Mouse (Mus musculus): ENCODE measurements at regions not wholly inside any gene's neighbourhood (a gene's known extent, or its start where the extent isn't known, plus 50 kb on each side); places are given as distances from the start of the nearest gene placed in this dataset.
A peak's percentile ranks its signal among the peaks of the same experiment; 100 is the strongest.
"Not testable (repeated sequence)": the region's sequence is repeated elsewhere in the genome, so short reads cannot be mapped to it uniquely, and the experiment has no call there.

DNA sequence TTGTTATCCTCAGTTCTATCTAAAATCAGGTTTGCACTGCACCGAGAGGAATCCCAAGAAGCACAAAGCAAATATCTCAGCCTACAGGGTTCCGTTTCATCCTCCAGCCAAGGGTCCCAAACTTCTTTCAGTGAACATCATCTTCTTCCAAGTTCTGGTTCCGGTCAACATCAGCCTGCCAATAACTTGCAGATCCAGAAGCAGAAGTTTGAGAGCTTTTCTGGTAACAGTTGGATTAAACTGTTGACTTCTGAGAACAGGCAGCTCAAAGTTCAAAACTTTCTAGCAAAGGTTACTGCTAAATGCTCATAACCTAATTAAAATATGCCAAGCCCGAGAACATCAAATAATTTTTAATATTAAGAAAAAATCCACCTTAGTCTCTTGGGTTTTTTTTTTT is 237.0 kb upstream of the Gm37988 start:
- intact Hi-C loops (cut with DNase I), result no loop called here

DNA sequence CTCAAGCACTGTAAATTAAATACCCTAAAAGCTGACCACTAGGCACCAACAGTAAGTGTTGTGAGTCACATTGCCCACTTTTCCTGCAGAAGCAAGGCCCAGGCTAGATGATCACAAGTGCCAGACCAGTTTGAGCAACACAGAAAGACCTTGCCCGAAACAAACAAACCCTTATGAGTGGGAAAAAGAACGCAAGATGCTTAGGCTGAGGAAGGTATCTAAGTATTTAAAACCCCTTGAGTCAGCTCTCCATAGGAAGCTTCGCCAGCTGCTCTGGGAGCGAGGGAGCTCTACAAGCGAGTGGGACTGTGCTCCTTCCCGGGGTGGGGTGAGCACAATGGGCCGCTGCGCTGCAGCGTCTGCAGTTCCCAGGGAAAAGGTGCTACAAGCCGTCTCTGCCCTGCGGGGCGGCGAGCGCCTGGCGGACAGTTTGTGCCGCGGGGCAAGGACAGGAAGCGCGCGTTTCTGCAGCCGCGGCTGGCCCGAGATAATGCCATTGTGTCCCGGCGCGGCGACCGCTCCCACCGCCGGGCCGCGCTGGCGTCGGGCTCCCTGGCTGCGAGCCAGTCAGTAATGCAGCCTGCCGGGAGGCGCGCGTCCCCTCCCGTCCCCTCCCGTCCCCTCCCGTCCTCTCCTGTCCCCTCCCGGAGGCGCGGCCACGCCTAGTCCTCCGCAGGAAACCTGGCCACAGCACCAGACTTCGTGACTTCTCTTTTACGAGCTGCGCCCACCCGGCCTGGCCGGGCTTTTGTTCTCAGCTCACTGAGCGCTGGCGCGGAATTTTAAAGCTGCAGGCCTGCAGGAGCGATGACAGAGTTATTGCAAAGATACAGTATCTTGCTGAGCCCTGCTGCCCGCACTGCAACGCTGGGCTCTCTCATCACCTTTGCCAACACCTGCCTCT is 236.1 kb upstream of the Gm37988 start:
- peak; percentile 52 to 72 for DNase-seq (ENCODE audit: low spot score in 2 of 2)
- intact Hi-C loops (cut with DNase I), result no loop called here

More for the DNA sequence above, 237.0 kb upstream of the Gm37988 start:
- DNase-seq (ENCODE audit: low spot score in 2 of 2), result no peak

DNA sequence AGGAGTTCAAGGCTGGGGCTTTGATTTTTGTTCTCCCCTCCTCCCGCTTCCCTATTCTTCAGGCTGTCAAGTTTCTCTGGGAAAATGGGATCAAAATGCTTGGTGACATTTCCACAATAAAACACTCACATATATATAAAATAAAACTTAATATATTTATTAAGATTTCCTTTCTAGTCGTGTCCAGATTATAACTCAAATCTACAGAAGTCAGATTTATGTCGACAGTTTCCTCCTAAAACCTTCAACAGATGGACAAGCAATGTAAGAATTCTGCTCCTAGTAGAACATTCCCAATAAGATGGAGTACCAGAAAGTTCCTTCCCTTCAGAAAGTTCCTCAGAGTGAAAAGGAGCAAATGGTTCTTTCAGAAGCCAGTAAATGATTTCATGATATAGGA is 235.4 kb upstream of the Gm37988 start:
- intact Hi-C loops (cut with DNase I), result no loop called here

DNA sequence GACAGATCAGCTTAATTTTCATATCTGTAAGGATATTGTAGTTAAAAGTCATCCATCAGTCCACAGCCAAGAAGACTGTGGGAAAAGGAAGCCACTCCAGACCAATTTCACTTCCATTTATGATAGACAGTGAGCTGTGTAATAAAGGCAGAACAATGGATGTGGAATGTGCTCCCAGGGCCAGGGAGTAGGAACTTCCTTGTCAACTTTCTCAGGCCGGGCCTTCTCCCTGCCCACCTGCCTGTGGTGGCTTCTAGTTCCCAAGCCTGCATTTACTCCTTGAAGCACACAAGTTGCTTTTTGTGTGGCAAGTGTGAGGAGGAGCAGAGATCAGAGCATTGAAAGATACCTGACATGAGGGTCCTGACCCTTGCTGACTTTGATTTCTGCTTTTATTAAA is 233.6 kb upstream of the Gm37988 start:
- intact Hi-C loops (cut with DNase I), result no loop called here
- DNase-seq (ENCODE audit: low spot score in 2 of 2), result no peak

More for the DNA sequence above, 235.4 kb upstream of the Gm37988 start:
- DNase-seq (ENCODE audit: low spot score in 2 of 2), result no peak

DNA sequence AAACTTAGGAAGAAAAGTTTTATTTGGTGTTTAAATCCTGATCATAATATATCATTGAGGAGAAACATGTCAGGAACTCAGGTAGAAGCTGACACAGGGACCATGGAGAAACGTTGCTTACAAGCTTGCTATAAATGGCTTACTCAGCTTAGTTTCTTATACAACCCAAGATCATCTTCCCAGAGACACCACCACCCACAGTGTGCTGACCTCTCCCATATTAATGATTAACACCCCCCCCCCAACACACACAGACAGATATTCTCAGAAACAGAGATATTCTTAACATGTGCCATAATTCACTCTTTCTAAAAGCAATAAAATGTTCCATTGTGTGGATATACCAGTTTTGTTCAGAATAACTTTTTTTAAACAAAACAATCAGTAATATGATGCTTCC is 230.7 kb upstream of the Gm37988 start:
- intact Hi-C loops (cut with DNase I), result no loop called here
- DNase-seq (ENCODE audit: low spot score in 2 of 2), result no peak

DNA sequence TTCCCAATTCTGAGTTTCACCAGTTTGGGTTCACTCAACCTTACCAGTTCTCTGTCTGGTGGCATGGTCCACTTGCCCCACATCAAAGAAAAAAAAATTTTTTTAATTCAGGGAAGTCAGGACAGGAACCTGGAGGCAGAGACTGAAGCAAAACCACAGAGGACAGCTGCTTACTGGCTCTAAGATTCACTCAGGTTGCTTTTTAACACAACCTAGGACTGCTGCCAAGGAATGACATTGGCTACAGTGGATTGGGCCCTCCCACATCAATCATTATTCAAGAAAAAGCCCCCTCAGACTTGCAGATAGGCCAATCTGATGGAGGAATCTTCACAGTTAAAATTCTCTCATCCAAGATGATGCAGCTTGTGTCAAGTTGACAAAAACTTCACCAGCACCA is 225.2 kb upstream of the Gm37988 start:
- intact Hi-C loops (cut with DNase I), result no loop called here

DNA sequence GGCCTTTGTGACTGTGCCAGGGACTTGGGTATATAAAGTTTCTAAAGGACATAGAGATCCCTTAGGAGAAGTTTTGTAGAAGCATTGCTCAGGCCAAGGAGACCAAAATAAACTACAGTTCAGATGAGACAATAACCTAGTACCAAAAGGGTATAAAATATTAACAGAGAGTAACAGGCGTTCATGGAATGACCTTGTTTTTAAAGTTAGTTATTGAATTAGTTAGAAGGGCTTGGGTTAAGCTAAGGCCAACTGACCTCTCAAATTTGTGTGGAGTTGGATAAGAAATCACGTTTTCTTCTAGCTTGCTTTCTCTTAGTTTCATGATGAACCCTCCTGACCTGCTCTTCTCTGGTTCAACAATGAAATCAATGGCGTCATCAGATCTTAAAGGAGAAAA is 209.8 kb upstream of the Gm37988 start:
- DNase-seq (ENCODE audit: low spot score in 2 of 2), result no peak
- intact Hi-C loops (cut with DNase I), result no loop called here

More for the DNA sequence above, 225.2 kb upstream of the Gm37988 start:
- no peak for DNase-seq (ENCODE audit: low spot score in 2 of 2)

DNA sequence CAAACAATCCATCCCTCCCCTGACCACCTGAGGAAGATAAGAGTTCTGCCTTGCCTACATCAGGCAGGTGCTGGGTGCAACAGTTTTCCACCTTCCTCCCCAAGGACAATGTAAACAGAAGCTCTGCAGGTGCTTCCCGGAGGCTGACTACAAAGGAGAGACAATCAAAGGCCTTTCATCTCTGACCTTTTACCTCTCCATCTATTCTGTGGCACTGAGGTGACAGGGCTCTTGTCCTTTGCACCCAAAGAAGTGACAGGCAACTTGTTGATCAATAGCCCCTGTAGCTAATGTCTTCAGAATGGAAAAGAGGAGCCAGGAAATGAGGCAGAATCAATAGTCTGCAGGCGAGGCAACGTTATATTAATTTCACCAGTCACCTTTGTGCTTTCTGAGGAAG is 209.3 kb upstream of the Gm37988 start:
- no peak for DNase-seq (ENCODE audit: low spot score in 2 of 2)
- intact Hi-C loops (cut with DNase I), result no loop called here

DNA sequence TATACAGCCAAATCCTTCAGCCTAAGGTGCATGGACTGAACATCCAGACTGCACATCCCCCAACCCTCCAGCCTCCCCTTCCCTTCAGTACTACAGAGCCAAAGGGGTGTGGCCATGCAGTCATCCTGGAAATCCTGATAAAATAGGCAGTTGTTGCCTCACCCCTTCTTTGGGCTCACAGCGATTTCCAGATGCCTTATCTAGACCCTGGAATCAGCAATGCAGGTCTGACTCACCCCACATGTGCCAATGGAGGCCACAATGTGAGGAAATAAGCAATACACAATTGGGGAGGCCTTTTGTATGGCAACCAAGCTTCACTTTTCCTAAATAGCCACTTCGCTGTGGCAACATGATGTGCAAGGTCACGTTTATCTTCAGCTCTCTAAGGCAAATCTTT is 205.3 kb upstream of the Gm37988 start:
- intact Hi-C loops (cut with DNase I), result no loop called here
- DNase-seq (ENCODE audit: low spot score in 2 of 2), result no peak

DNA sequence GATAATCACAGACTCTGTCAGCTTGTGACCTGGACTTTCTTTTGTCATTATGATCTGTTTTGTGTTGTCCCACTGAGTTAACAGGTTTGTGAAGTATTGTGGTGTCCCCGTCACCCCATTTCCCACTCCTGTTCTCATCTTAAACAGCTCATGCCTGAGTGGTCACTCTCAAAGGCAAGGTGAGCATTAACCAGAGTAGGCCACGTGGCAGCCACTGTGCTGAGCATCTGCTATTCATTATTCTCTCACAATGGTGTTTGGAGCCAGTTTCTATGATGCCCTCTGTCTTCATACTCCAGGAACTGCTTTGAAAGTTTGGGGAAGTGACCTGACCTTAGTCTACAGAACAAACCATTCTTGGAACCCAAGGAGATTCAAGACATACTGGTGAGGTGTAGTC is 198.9 kb upstream of the Gm37988 start:
- intact Hi-C loops (cut with DNase I), result no loop called here
- DNase-seq (ENCODE audit: low spot score in 2 of 2), result no peak

DNA sequence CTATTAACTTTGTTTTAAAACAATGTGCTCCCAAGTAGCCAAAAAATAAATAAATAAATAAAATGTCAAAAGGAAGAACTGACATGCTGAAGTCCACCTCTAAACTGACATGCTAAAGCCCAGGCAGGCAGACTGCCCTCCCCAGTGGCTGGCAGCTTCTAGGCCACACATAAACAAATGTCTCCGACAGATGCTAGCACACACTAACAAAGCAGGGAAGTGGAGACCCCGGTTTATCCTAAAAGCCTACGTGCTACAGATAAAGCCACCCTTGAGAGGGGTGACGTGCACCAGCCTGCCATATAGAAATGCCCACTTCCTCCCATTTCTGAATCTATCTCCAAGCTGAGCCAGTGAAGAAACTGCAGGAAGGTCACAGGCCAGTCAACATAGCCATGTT is 194.4 kb upstream of the Gm37988 start:
- no peak for DNase-seq (ENCODE audit: low spot score in 2 of 2)
- intact Hi-C loops (cut with DNase I), result no loop called here

DNA sequence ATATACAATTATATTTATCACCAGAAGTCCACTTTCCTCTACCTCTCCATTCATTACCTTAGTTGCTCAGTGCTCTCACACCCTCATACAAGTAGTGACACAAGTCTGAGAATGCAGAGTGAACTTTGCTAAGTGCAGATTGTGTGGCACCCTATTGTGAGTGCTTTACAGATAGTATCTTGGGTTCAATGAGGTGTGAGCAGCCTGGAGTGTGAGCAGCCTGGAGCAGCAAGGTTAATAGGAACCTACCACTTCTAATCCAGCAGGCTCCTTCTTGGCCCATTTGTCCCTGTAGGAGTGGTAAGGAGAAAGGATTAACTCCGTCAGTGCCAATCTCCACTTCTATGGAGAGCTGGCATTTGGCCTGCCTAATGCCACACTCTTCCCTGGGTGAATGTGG is 192.4 kb upstream of the Gm37988 start:
- intact Hi-C loops (cut with DNase I), result no loop called here
- DNase-seq (ENCODE audit: low spot score in 2 of 2), result no peak

DNA sequence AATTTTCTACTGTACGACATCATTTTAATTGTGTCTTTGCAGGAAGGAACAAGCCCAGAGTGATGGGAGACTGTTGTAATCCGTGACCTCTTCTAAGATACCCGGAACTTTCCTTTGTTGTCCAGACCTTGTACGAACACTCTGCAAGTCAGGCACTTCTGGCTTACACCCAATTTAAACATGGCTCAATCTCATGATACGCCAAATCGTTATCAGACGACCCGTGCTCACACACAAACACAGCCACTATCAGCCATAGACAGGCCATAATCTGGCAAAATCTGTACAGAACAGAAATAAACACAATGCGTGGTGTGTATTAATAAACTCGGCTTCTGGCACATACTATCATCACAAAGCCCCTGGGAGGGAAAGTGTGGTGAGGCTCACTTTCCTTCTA is 190.2 kb upstream of the Gm37988 start:
- no peak for DNase-seq (ENCODE audit: low spot score in 2 of 2)
- intact Hi-C loops (cut with DNase I), result no loop called here

DNA sequence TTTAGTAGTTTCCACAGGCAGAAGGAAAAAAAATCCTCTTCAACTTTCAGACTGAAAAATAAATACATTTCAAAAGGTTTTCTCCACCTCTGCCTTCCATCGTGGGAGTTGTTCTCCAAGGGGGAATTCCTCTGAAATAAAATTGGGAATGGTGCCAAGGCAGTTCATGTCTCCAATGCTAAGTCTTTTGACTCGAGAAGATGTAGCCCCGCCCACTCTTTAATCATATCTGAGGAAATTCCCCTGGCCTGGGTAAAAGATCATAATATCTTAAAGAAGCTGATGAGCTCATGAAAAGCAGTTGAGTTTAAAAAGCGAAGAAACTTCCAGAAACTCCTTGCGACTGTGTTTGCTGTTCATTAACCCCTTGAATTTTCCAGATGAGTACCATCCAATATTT is 185.3 kb upstream of the Gm37988 start:
- intact Hi-C loops (cut with DNase I), result no loop called here
- DNase-seq (ENCODE audit: low spot score in 2 of 2), result no peak

DNA sequence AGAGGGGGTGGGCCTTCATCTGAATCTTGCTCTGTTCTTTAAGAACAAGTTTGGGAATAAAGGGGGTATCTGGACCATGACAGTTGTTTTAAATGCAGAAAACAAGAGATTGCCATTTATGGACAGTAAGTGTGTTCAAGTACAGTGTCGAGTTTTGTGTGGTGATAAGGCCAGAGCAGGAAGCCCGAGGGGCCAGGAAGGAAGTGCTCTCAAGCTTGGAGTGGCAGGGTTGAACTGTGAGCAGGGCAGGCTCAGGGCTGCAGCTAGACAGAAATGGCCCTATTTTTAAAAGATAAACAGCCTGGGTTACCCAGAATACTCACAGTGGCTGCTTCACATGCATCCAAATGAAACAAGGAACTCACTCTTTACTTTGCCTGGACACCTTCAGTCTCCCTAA is 184.4 kb upstream of the Gm37988 start:
- DNase-seq (ENCODE audit: low spot score in 2 of 2), result no peak
- intact Hi-C loops (cut with DNase I), result no loop called here

DNA sequence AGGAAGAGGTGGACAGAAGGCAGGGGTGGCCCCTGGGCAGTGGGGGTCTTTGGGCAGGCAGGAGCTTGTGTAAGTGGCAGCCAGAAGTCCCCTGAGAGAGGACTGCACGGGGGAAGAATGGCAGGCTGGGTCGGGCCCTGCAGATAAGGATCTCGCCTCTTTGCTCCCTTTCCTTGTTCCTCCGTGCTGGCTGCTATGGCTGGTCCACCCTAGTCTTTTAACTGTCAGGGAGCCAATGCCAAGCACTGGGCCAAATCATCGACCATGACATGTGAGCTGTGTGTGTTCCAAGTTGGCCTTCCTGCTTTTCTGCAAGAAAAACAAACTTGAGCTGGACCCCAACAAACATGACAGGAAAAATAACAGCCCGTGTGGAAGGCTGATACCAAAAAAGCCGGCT is 153.8 kb upstream of the Gm37988 start:
- no peak for DNase-seq (ENCODE audit: low spot score in 2 of 2)
- intact Hi-C loops (cut with DNase I), result no loop called here

DNA sequence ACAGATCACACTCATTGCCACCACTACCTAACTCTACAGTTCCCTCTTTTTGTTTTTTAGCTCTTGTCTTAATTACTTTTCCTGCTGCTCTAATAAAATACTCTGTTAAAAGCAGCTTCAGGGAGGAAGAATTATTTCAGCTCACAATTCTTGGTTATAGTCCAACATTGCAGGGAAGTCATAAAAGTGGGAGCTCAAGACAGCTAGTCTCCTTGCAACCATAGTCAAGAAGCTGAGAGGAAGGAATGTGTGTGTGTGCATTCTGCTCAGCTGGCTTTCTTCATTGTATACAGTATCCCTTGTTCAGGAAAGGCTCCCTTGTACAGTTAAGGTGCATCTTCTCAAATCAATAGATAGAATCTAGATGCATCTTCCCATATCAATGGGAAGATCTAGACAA is 152.4 kb upstream of the Gm37988 start:
- intact Hi-C loops (cut with DNase I), result no loop called here
- DNase-seq (ENCODE audit: low spot score in 2 of 2), result no peak

DNA sequence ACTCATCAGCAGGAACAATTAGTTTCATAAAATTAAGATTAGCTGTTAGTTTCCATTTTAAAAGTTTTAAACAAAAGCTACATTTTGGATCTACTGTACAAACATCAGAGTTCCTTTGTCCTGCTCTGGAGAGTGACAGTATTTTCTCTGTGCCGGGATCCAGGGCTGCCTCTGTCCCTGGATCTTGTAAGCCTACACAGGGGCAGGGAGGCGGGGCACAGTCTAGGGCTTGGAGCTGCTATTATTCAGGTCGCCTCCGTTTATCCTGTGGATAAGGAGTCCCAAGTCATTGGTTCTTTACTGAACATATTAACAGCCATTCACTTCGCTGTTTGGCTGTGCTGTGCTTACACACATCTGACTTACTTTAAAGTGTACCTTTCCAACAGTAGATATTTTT is 150.8 kb upstream of the Gm37988 start:
- DNase-seq (ENCODE audit: low spot score in 2 of 2), result no peak
- intact Hi-C loops (cut with DNase I), result no loop called here

DNA sequence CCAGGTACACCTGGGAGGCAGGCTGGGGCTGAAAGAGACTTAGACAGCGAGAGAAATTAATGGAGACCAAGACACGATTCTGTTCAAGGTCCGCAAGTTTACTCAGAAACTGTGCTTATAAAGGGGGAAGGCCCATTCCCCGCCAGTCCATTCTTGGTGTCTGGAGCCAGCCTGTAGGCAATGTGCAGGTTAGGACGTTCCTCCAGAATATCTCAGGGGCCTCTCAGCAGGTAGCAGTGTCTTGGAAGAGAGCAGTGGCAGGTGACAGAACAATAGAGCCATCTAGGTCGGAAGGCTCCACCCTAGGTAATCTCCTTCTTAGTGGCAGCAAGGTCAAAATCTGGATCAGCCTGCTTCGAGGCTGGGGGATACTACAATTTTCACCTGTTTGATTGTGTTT is 147.6 kb upstream of the Gm37988 start:
- intact Hi-C loops (cut with DNase I); DNase-seq (ENCODE audit: low spot score in 2 of 2): not testable (repeated sequence)

DNA sequence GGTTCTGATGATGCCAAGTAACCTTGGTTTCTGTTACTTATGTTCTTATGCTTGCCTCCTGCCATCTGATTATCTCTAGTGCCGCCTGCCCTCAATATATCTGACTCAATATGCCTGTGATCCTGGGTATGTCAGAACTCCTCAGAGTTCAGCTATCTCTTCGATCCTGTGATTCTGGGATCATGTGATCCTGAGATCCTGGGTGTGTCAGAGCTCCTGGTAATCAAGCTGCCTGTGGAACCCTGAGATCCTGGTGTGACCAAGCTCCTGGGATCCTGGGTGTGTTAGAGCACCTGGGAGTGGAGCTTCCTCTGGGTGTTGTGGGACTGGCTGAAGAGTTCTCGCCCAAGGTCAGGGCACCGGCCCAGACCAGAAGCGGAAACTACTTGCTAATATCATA is 147.1 kb upstream of the Gm37988 start:
- intact Hi-C loops (cut with DNase I); DNase-seq (ENCODE audit: low spot score in 2 of 2): not testable (repeated sequence)

DNA sequence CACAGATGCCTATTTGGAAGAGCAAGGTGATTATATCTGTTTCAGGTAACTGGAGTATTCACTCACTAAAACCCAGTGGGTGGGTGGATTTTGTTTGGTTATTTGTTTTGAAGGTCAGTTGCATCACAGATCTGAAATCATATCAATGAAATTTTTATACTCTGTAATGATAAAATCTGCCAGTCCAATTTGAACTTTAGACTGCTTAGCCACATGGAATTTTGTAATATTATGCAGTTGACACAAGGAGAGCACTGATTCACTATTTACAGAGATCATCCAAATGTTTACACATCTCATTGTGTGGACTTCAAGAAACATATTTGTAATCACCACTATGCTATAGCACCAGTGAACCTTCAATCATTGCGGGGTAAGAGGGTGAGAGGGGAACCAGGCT is 145.9 kb upstream of the Gm37988 start:
- DNase-seq (ENCODE audit: low spot score in 2 of 2), result no peak
- intact Hi-C loops (cut with DNase I), result no loop called here

DNA sequence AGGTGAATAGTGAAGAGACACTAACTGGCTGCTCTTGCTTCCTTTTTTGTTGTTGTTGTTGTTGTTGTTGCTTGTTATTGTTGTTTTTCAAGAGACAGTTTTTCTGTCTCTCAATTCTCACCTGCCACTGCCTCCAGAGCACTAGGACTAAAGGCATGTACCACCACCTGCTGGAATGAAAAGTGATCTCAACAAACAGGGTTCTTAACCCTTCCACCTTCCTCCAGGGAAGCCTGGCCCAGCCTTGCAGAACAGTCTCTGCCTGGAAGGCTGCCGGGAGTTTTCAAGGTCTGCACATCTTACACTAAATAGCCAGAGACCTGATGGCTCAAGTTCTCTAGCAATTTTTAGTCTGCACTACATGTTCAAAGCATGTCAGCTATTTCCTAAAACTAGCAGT is 138.0 kb upstream of the Gm37988 start:
- DNase-seq (ENCODE audit: low spot score in 2 of 2), result no peak
- intact Hi-C loops (cut with DNase I), result no loop called here
